Mouse (Mus musculus) liver, postnatal 0 days (tissue): Measurements from ENCODE around the gene Atg2b.

Experiments
- CTCF ChIP-seq: sonication (generic); IDR thresholded peaks from 2 replicates; pipeline ENCODE4 v1.5.1; 2016; ENCODE audit warnings: antibody characterized with exemption, low read depth
- EP300 ChIP-seq: IDR thresholded peaks from 2 replicates; pipeline ENCODE4 v1.6.1; 2016; ENCODE audit warnings: antibody characterized with exemption, low read depth, mild to moderate bottlenecking

DNA sequence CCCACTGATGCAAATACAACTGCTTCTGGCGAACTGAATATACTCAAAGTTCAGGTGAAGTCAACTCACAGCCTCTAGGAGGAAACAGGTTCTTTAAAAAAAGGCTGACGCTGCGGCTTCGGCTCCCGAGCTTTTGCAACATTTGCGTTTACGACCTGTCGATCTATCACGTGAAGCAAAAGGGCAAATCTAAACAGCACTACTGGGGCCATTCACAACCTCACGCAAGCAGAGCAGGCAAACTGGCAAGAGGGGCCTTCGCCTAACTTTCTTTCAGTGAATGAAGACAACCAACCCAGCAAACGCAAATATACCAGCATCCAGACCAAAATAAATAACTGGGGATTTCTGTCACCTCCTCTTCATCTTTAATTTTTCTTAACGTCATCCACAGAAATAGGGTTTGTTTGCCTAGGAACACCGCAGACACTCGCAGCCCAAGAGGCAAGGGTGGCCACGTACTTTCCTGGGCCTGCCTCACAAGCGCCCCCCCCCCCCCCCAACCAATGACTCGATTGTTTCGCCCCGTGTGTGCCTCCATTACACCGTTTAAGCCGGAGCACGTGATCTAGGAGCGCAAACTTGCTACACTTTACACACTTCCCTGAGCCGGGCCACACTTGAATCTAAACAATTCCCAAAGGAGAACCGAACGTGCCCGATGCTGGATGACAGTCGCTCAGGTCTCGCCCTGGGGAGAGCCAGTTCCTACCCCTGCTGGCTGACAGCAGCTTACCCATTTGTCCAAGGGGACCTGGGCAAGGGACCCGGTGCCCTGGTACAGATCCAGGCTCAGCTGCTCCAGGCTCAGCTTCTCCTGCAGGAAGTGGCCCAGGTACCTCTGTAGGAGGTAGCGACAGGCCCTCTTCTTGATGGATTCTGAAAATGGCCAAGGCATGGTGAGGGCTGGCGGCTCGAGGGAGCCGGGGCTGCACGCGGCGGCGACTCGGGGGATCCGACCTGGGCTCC is 794 bp downstream of the Atg2b start, which contains the start of gene Gskip:
- TF ChIP-seq CTCF (0 out of 2 replicates have a peak, but pooled peaks have one; percentile 8), EP300 (no peak)
